Mouse (Mus musculus): ENCODE results near the gene Snrpg. TPM values are rescaled to one million over a fixed set of nuclear protein-coding genes. Genes with fewer than 3 reads are reported as not detected.

Snrpg gene
- total RNA-seq, 2 experiments from 2014 or later: 32.4 to 45.6 TPM

Other genes with a start within 250 kb of the Snrpg start
- gene Tgfa, start 176.1 kb upstream of the Snrpg start, total RNA-seq (2021): under 1 TPM; 0.27 to 0.47 TPM
- 10 to 100 TPM; 18.3 to 21.6 TPM for gene Fam136a, start 5.7 kb upstream of the Snrpg start, total RNA-seq (2021)
- 10 to 100 TPM; 63.0 to 63.1 TPM for gene Pcyox1, start 25.9 kb downstream of the Snrpg start, total RNA-seq (2021)
- 10 to 100 TPM; 21.5 to 25.2 TPM for gene Tia1, start 32.9 kb downstream of the Snrpg start, total RNA-seq (2021)
- gene Gm44790, start 55.4 kb downstream of the Snrpg start, total RNA-seq (2021): under 1 TPM in 1 of 2 experiments, not detected in 1; 0.47 TPM
- 1 to 10 TPM; 6.4 to 7.8 TPM for gene C87436, start 67.1 kb downstream of the Snrpg start, total RNA-seq (2021)
- gene Pcbp1, start 155.0 kb downstream of the Snrpg start, total RNA-seq (2021): 100 to 1,000 TPM; 128 to 164 TPM